Mouse (Mus musculus): ENCODE data around the gene Cables2.

DNA sequence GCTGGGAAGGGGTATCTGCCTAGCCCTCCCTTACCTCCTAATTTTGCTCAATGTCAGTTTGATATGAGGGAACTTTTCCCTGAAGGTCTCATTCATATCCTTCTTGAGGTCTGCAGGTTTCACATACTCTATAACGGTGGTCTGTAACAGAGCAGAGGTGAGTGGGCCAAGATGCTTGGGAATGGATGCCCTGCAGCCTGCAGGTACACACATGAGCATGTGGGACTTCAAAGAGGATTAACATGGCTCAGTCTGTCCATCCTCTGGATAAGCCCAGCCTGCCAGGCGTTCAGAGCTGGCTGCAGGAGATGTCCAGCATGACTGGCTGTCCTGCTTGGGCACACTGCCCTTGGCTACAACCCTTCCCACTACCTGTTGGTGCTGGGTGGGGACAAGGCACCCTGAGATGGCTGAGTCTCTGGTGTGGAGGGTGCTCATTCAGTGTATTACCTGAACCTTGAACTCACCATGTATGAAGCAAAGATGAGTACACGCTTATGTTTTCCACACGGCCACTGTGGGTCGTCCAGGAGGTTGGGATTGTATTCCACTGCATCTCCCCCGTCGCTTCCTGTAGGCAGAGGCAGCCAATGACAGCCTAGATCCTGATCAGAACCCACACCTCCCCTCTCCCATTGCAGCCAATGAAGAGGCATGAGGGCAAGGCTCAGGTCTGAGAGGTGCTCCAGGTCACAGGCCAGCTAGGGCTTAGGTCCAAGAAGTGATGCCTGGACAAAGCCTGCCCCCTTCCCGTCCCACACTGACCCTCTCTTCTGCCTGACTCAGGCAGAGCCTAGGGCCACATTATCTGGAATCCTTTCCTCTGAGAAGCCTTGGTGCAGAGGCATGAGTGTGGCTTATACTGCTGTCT is 12.5 kb downstream of the Cables2 start:
- TF ChIP-seq CTCF (IDR thresholded peaks at IDR 0.05; ENCODE audit: low read depth, low read length) (no peak), POLR2A (IDR thresholded peaks at IDR 0.05; ENCODE audit: borderline replicate concordance, low read depth, low read length) (no peak)
